Comparison of ENCODE assay signal across 29 mouse cellular contexts in genomic region chr7:81556839-81557238, GRCm38 (mm10). TPM values are rescaled to one million over a fixed set of nuclear protein-coding genes. Genes with fewer than 3 reads are reported as not detected.
"Had no signal": no experiment of that assay in that cellular context is flagged by ENCODE, and none has a peak within 500 bp of the region (broad histone marks: within the 10 kb centered on the region; RNA-seq: fewer than 3 reads in every experiment).

No protein-coding gene starts in this region.

- DNase-seq: kidney, adult 11 months; kidney, adult 8-10 months; kidney, postnatal 10 days; kidney, postnatal 36 days; layer of hippocampus, postnatal 36 days; liver, embryonic 13.5 days; midbrain, embryonic 14.5 days; right cerebral cortex, adult 18-20 months; right cerebral cortex, postnatal 14 days; right cerebral cortex, postnatal 4 days; thymus, adult 2 months; thymus, postnatal 14 days; thymus, postnatal 4 days had no signal

- H3K9me3 ChIP-seq: kidney, embryonic 15.5 days; liver, embryonic 13.5 days; megakaryocyte, embryonic 14.5 days; midbrain, embryonic 10.5 days; neural tube, embryonic 12.5 days; neural tube, embryonic 15.5 days had no signal

- H3K4me1 ChIP-seq: kidney, embryonic 15.5 days; liver, embryonic 13.5 days; megakaryocyte, embryonic 14.5 days; neural tube, embryonic 12.5 days; neural tube, embryonic 15.5 days had no signal

- H3K9ac ChIP-seq: kidney, embryonic 15.5 days; liver, embryonic 13.5 days; neural tube, embryonic 12.5 days; neural tube, embryonic 15.5 days had no signal

- H3K4me3 ChIP-seq: kidney, embryonic 15.5 days; left cerebral cortex, adult 2 months; liver, embryonic 13.5 days; megakaryocyte, embryonic 14.5 days; midbrain, embryonic 10.5 days; neural tube, embryonic 12.5 days; neural tube, embryonic 15.5 days had no signal

- H3K27ac ChIP-seq: kidney, embryonic 15.5 days; left cerebral cortex, adult 2 months; liver, embryonic 13.5 days; midbrain, embryonic 10.5 days; neural tube, embryonic 12.5 days; neural tube, embryonic 15.5 days; stomach, postnatal 0 days had no signal

- H3K27me3 ChIP-seq: kidney, embryonic 15.5 days; liver, embryonic 13.5 days; neural tube, embryonic 12.5 days; neural tube, embryonic 15.5 days had no signal

- H3K4me2 ChIP-seq: kidney, embryonic 15.5 days; liver, embryonic 13.5 days; neural tube, embryonic 12.5 days; neural tube, embryonic 15.5 days had no signal

- H3K36me3 ChIP-seq: kidney, embryonic 15.5 days; liver, embryonic 13.5 days; midbrain, embryonic 10.5 days; neural tube, embryonic 12.5 days; neural tube, embryonic 15.5 days had no signal

RNA-seq across cellular contexts. Expression of gene Fsd2, which starts 9.9 kb away (rescaled TPM):
- polyA plus RNA-seq: midbrain, embryonic 10.5 days had no signal

RNA-seq across cellular contexts. Expression of gene BC048679, which starts 58.8 kb away (rescaled TPM):
- total RNA-seq: layer of hippocampus, adult 8-10 months; layer of hippocampus, postnatal 10 days; layer of hippocampus, postnatal 36 days; left cerebral cortex, adult 2 months; left cerebral cortex, postnatal 10 days; left cerebral cortex, postnatal 36 days; liver, adult 2 months had no signal
- polyA plus RNA-seq: kidney, embryonic 15.5 days; limb, embryonic 11.5 days; limb, embryonic 14.5 days; liver, adult 2 months; liver, embryonic 13.5 days; liver, embryonic 16.5 days; midbrain, embryonic 10.5 days; midbrain, embryonic 14.5 days; neural tube, embryonic 12.5 days; neural tube, embryonic 15.5 days; stomach, embryonic 14.5 days; stomach, postnatal 0 days; thymus, adult 2 months had no signal
